ENCODE assay signal across 25 mouse cellular contexts in the genomic region with DNA sequence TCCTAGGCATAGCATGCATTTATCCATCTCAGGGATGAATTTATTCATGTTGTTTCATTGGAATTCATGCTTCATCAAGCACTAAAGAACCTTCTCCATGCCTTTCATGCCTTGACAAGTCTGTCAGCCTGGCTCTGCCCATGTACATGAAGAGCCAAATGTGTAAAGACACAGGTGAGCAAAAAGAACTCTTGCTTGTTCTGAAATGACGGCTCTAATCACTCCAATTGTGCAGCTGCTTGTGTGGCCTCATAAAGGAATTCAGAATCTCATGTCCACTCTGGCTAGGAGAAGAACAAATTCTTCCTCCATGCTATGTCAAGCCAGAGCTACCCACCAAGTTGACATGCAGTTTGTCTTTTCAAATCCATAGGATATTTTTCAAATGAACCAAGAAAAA.
"Had no signal": no experiment of that assay in that cellular context is flagged by ENCODE, and none has a peak within 500 bp of the region (broad histone marks: within the 10 kb centered on the region; RNA-seq: fewer than 3 reads in every experiment).

No protein-coding gene starts in this region.

- H3K4me1 ChIP-seq: kidney, embryonic 15.5 days; limb, embryonic 10.5 days; limb, embryonic 13.5 days; liver, embryonic 12.5 days; liver, embryonic 15.5 days; lung, embryonic 15.5 days; megakaryocyte, embryonic 14.5 days; midbrain, embryonic 10.5 days; midbrain, embryonic 13.5 days; neural tube, embryonic 12.5 days; neural tube, embryonic 15.5 days; stomach, embryonic 15.5 days had no signal

- H3K9me3 ChIP-seq: kidney, embryonic 15.5 days; limb, embryonic 10.5 days; limb, embryonic 13.5 days; liver, embryonic 12.5 days; liver, embryonic 15.5 days; lung, embryonic 15.5 days; midbrain, embryonic 10.5 days; midbrain, embryonic 13.5 days; neural tube, embryonic 12.5 days; neural tube, embryonic 15.5 days; stomach, embryonic 15.5 days had no signal

- H3K36me3 ChIP-seq: kidney, embryonic 15.5 days; limb, embryonic 10.5 days; limb, embryonic 13.5 days; liver, embryonic 12.5 days; liver, embryonic 15.5 days; lung, embryonic 15.5 days; midbrain, embryonic 10.5 days; midbrain, embryonic 13.5 days; neural tube, embryonic 12.5 days; neural tube, embryonic 15.5 days; stomach, embryonic 15.5 days had no signal

- ATAC-seq: intestine, postnatal 0 days; liver, embryonic 12.5 days; midbrain, embryonic 13.5 days had no signal

- H3K9ac ChIP-seq: kidney, embryonic 15.5 days; limb, embryonic 13.5 days; liver, embryonic 12.5 days; liver, embryonic 15.5 days; lung, embryonic 15.5 days; midbrain, embryonic 13.5 days; neural tube, embryonic 12.5 days; neural tube, embryonic 15.5 days; stomach, embryonic 15.5 days had no signal

- DNase-seq: kidney, adult 8-10 months; kidney, postnatal 10 days; kidney, postnatal 36 days; liver; lung, adult 18-20 months; lung, postnatal 10 days; lung, postnatal 36 days; right cerebral cortex, adult 18-20 months; right cerebral cortex, postnatal 14 days; right cerebral cortex, postnatal 4 days; spleen, adult 18-20 months; thymus, postnatal 25 days had no signal

- H3K27ac ChIP-seq: kidney, embryonic 15.5 days; limb, embryonic 10.5 days; limb, embryonic 13.5 days; liver, embryonic 12.5 days; liver, embryonic 15.5 days; lung, embryonic 15.5 days; midbrain, embryonic 10.5 days; midbrain, embryonic 13.5 days; neural tube, embryonic 12.5 days; neural tube, embryonic 15.5 days; stomach, embryonic 15.5 days had no signal

- H3K4me2 ChIP-seq: kidney, embryonic 15.5 days; limb, embryonic 13.5 days; liver, embryonic 12.5 days; liver, embryonic 15.5 days; lung, embryonic 15.5 days; midbrain, embryonic 13.5 days; neural tube, embryonic 12.5 days; neural tube, embryonic 15.5 days; stomach, embryonic 15.5 days had no signal

- H3K27me3 ChIP-seq: kidney, embryonic 15.5 days; limb, embryonic 13.5 days; liver, embryonic 12.5 days; liver, embryonic 15.5 days; lung, embryonic 15.5 days; megakaryocyte, embryonic 14.5 days; midbrain, embryonic 13.5 days; neural tube, embryonic 12.5 days; neural tube, embryonic 15.5 days; stomach, embryonic 15.5 days had no signal

- H3K4me3 ChIP-seq: kidney, embryonic 15.5 days; limb, embryonic 10.5 days; limb, embryonic 13.5 days; liver, embryonic 12.5 days; liver, embryonic 15.5 days; lung, embryonic 15.5 days; megakaryocyte, embryonic 14.5 days; midbrain, embryonic 10.5 days; midbrain, embryonic 13.5 days; neural tube, embryonic 12.5 days; neural tube, embryonic 15.5 days; stomach, embryonic 15.5 days had no signal
